Mouse (Mus musculus): ENCODE measurements around the gene Nol10.

Nol10 gene

GRCm38 (mm10) chr12:17362316-17362715 is 14.1 kb downstream of the Nol10 start:
- DNase-seq (ENCODE audit: inconsistent ontology term), result no peak

GRCm38 (mm10) chr12:17366981-17367380 is 18.7 kb downstream of the Nol10 start:
- peak; percentile 54 for DNase-seq (ENCODE audit: inconsistent ontology term)

DNA sequence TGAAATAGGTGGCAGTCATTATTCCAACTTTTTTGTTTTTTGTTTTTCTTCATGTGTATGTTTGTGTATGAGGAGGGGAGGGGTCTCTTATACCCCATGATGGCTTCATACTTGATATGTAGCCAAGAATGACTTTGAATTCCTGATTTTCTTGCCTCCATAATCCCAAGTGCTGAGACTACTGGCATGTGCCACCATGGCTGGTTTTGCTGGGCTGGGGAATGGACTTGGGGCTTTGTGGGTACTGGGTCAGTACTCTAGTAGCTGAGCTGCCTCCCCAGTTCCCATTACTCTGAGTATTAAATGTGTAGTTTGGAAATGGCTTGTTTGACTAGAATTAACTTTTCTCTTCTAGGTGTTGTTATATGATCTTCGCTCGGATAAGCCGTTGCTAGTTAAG is 20.9 kb downstream of the Nol10 start:
- no peak for DNase-seq (ENCODE audit: inconsistent ontology term)

DNA sequence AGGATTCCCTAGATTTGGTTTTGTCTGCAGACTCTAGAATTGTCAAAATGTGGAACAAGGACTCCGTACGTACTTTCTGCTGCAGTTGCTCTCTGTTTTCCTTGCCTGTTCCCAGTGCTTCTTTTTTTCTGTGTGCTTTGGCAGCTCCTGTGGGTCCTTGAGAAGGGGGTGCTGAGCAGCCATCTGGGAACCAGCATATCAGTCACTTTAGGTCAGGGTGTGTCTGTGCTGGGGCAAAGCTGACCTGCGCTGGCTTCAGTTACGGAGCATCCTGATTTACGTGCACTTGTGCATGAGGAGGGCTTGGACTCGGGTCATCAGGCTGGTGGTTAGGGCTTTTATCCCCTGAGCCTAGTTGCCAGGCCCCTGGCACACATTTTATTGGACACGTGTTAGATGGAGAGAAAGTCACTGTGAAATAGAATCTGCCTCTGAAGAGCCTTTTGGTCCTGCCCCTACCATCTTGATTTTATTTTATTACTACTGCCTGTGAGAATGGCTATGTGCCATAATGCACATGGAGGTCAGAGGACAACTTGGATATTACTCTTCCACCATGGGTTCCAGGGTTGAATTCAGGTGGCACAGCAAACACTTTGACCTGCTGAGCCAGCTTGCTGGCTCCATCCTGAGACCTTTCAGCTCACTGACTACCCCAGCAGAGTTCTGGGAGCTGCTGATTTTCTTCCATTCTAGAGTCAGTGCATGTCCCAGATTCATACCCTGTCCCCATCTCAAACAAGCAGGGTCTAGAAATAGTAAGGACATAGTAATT is 21.5 kb downstream of the Nol10 start:
- no peak for DNase-seq (ENCODE audit: inconsistent ontology term)

- DNase-seq (ENCODE audit: inconsistent ontology term), result no peak
Observed at GRCm38 (mm10) chr12:17371589-17372235, 23.5 kb downstream of the Nol10 start.

DNA sequence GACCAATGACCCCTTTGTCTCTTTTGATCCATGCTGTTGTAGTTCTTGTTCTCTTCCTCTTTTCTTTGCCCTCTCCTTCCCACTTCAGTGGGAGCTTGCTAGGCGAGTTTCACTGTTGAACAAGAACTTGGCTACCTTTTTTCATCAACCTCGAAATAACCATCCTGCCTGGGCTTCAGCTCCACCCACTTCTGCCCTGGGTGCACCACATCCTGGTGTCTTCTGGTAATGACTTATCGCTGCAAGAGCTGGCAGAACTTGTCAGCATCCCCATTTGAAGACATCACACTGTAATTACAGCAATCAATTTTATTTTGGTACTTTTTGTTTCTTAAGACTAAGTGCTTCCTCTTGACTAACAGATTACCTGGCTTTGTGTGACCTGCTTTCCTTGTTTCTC is 24.4 kb downstream of the Nol10 start:
- DNase-seq (ENCODE audit: inconsistent ontology term), result no peak

GRCm38 (mm10) chr12:17373470-17373975 is 25.3 kb downstream of the Nol10 start:
- DNase-seq (ENCODE audit: inconsistent ontology term), result no peak

DNA sequence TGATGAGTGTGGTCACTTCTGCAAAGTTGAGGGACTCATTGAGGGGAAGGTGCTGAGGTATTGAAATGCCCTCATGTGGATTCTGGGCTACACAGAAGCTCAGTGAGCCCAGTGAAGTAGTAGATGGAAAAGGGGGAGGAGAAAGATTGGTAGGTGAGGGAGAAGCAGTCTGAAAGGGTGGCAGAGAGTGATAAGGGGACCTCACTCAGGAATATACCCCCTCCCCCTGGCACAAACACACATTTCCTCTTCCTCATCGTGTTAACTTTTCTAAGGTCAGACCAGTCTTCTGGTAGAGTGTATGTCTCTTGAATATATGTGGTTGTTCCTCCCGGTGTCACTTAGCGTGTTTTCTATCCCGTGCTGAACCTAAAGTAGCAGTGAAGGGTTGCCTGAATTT is 27.0 kb downstream of the Nol10 start:
- DNase-seq (ENCODE audit: inconsistent ontology term), result no peak

GRCm38 (mm10) chr12:17376521-17376920 is 28.3 kb downstream of the Nol10 start:
- DNase-seq (ENCODE audit: inconsistent ontology term), result peak; percentile 90

GRCm38 (mm10) chr12:17380991-17381390 is 32.7 kb downstream of the Nol10 start:
- no peak for DNase-seq (ENCODE audit: inconsistent ontology term)

DNA sequence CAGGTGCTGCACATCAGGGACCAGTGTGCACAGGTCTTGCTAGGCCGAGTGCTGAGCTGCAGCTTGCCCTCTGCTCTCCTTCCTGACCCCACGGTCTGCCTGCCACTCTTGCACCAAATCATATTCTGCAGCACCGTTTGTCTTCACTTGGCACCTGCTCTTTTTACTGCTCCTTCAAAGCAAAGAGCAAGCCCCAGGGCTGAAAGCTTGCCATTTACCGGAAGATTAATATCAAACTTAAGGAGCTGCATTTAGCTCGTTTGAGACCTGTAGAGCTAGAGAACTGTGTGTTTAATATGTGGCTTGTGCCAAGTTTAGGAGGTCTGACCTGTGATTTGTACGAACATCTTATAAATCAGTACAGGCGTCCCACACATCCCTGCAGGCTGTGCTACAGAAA is 34.5 kb downstream of the Nol10 start:
- no peak for DNase-seq (ENCODE audit: inconsistent ontology term)

GRCm38 (mm10) chr12:17386896-17387295 is 38.6 kb downstream of the Nol10 start:
- no peak for DNase-seq (ENCODE audit: inconsistent ontology term)

DNA sequence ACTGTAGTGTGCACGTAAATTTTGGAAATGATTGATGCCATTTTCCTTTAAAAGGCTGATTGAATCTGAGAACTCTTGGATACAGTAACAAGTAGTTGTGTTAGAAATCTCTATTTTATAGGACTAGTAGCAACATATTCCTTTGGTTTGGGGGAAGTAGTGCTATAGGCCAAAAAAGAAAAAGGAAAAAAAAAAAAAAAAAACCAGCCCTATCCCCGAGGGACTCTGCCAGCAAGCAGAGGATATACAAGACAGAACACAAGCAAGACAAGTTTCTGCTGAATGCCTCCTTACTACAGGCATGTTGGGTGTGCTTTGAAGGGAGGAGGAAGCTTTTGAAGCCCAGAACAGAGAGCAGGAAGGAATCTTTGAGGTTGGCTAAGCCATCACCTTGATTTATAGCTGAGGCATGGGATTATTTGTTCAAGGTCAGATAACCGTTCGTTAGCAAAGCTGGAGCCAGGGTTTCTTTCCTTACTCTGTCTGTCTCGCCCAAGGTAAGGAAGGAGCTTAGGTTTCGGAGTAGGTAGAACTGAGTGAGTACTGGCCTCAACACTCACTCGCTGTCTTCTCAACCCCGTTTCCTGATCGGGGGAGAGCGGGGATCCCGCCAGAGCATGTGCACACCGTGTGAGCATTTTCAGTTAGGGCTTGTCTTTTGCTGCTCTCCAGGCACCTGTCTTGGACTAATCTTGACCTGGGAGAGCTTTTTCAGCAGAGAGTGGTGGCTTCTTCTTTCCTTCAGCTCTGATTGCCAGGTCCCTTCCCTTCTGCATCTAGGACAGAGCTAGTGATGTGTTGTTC is 39.3 kb downstream of the Nol10 start:
- DNase-seq (ENCODE audit: inconsistent ontology term), result no peak

- peak; percentile 67 for DNase-seq (ENCODE audit: inconsistent ontology term)
Observed at GRCm38 (mm10) chr12:17388136-17388437, 39.8 kb downstream of the Nol10 start.

DNA sequence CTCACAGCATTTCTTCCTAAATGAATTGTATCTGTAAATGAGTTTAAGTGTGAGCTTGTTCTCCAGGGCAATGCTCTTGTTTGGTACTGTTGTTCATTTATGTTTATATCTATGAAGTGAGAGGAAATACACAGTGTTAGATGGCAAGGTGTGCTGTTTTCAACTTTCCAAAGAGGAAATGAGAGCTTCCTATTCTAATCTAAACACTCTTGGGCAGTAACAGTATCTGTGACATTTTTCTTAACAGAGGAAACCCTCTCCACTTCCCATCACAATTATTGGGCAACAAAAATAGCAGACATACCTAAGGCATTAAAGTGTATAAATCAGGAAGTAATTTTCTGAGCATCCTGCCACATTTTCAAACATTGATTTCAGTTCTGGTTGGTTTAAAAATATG is 41.8 kb downstream of the Nol10 start:
- peak; percentile 16 for DNase-seq (ENCODE audit: inconsistent ontology term)

- peak; percentile 15 for DNase-seq (ENCODE audit: inconsistent ontology term)
Observed at GRCm38 (mm10) chr12:17390510-17390909, 42.3 kb downstream of the Nol10 start.

DNA sequence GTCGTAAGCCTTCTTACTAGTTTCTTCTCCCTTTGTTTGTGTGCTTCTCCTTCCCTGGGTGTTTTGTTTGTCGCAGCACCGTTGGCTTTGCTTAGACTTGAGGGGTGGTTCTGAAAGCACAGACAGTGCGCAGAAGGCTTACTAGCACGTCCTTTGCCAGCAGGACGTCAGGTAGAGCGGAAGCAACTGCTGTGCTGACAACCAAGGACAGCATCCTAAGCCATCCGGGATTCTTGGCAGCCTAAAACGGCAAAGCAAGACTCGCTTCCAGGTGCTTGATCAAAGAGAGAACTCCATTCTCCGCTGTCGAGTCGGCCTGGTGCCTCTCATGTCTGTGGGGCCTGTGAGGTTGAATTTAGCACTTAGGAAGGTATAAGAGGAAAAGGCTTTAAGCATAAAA is 44.9 kb downstream of the Nol10 start:
- no peak for DNase-seq (ENCODE audit: inconsistent ontology term)

DNA sequence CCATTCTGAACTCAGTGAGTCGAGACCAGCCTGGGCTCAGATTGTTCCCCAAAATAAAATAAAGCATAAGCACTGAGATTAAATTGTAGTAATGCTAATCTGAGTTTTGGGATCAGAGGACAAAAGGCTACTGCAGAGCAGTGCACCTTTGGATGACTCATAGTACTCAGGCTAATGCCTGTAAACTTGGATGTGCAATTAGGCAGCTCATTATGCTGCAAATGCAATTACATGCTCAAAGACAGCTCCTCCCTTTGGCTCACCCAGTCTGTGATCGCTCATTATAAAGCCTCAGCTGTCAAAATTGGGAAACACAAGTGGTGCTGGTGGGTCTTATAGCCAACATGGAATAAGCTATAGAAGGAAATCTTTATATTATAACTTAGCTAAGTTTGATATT is 48.9 kb downstream of the Nol10 start:
- peak; percentile 42 for DNase-seq (ENCODE audit: inconsistent ontology term)

- no peak for DNase-seq (ENCODE audit: inconsistent ontology term)
Observed at GRCm38 (mm10) chr12:17401419-17401818, 53.2 kb downstream of the Nol10 start.

DNA sequence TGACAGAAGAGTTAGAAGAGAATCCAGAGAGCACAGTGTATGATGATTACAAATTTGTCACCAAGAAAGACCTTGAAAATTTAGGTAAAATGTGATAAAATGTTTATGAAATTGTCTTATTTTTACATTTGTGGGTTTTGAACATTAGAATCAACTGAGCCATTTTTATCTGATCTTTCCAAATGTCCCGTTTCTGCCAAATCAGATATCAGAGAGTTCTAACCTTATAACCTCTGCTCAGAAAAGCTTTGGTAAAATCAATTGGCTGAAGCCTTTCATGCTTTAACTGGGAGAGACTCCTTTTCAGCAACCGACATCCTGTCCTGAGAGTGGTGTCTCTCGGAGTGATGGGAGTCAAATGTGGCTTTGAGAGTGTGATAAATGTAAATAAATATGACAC is 53.9 kb downstream of the Nol10 start:
- DNase-seq (ENCODE audit: inconsistent ontology term), result no peak

DNA sequence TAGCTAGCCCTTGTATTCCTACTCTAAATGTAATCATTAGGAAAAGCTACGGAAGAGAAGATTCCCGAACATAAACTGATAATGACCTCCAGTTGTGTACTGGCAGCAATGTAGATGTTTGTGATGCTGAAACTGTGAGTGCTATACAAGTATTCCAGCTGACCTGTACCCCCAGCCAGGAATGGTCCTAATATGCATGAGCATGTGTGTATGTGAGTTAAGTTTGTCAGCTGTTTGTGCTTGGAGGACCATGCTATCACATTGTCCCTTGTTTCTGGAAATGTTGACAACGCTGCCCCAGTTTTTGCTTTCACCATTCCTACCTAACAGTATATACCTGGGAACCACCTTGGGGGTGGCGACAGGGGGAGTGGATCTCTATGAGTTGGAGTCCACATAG is 55.7 kb downstream of the Nol10 start:
- DNase-seq (ENCODE audit: inconsistent ontology term), result no peak

DNA sequence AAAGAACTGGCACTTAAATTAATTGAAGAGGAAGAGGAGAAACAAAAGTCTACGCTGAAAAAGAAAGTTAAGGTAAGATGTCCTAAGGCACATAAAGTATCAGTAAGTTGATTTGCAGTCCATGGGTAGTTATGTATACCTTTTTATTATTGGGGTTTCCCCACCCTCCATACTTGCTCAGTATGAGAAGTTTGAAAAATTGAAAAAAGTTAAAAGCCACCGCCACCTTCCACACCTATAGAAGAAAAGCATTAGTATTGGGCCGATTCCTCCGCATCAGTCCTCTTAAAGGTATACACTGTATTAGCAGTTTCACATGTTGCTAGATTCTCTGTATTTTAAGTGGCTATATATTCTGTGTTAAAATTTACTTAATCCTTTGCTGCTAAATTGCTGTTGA is 58.6 kb downstream of the Nol10 start:
- no peak for DNase-seq (ENCODE audit: inconsistent ontology term)

DNA sequence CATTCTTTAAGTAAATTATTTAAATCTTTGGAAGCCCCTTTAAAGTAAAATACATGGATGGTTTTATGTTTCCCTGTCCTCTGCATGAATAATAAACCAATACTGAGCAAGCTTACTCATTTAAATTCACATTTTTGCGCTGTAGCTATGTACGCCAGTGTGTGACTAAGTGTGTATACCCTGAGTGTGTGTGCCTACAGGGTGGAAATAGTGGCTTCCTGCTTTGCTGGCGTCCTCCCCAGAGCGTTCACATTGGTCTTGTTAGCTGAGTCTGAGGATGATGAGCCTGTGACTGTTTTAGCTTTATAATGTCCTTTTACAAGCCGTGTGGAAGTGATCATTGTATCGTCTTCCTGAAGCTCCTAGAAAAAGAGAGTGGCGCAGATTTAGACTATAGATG is 60.1 kb downstream of the Nol10 start:
- DNase-seq (ENCODE audit: inconsistent ontology term), result no peak
